ENCODE assay signal across 25 mouse cellular contexts in the genomic region with DNA sequence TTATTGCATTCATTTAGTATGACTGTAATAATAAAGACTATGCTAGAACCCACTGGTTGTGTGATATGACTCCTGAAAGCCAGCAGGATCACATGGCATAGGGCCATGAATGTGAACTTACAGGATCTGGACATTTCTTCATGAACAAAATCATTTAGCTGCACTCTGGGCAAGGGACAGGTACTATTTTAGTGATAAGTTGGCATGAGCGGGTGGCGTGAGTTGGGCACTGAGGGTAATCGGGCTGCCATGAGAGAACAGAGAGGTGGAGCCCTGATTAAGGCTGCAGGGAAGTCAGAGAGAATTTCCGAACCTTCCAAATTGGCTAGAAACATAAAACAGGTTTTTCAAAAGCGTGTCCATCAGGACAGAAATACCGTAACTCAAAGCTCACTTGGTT.
"Had no signal": no experiment of that assay in that cellular context is flagged by ENCODE, and none has a peak within 500 bp of the region (broad histone marks: within the 10 kb centered on the region; RNA-seq: fewer than 3 reads in every experiment).

No protein-coding gene starts in this region.

- ATAC-seq: forebrain, postnatal 0 days; hindbrain, postnatal 0 days; intestine, embryonic 16.5 days; liver, embryonic 12.5 days had no signal

- H3K27ac ChIP-seq: heart, embryonic 13.5 days; heart, embryonic 15.5 days; hindbrain, embryonic 13.5 days; hindbrain, embryonic 15.5 days; hindbrain, postnatal 0 days; kidney, embryonic 15.5 days; kidney, postnatal 0 days; liver, embryonic 12.5 days; liver, embryonic 14.5 days had no signal

- H3K9me3 ChIP-seq: heart, embryonic 13.5 days; heart, embryonic 15.5 days; hindbrain, embryonic 13.5 days; hindbrain, embryonic 15.5 days; kidney, embryonic 15.5 days; limb, embryonic 13.5 days; limb, embryonic 15.5 days; liver, embryonic 12.5 days had no signal

- H3K4me3 ChIP-seq: heart, embryonic 13.5 days; heart, embryonic 15.5 days; hindbrain, embryonic 13.5 days; hindbrain, embryonic 15.5 days; kidney, embryonic 15.5 days; limb, embryonic 13.5 days; limb, embryonic 15.5 days; liver, embryonic 12.5 days had no signal

- H3K4me2 ChIP-seq: heart, embryonic 11.5 days; heart, embryonic 13.5 days; heart, embryonic 15.5 days; hindbrain, embryonic 13.5 days; hindbrain, embryonic 15.5 days; kidney, embryonic 15.5 days; limb, embryonic 13.5 days; limb, embryonic 15.5 days; liver, embryonic 12.5 days had no signal

- DNase-seq: forebrain, postnatal 0 days; gastrocnemius, postnatal 14 days; gastrocnemius, postnatal 36 days; heart, adult 18-20 months; heart, postnatal 36 days; kidney, adult 18-20 months; kidney, adult 9 months; kidney, postnatal 14 days; kidney, postnatal 36 days; layer of hippocampus, adult 9-11 months; layer of hippocampus, postnatal 36 days; left cerebral cortex, postnatal 4 days had no signal

- H3K36me3 ChIP-seq: heart, embryonic 13.5 days; heart, embryonic 15.5 days; hindbrain, embryonic 13.5 days; hindbrain, embryonic 15.5 days; kidney, embryonic 15.5 days; limb, embryonic 13.5 days; limb, embryonic 15.5 days; liver, embryonic 12.5 days had no signal

- H3K9ac ChIP-seq: forebrain, postnatal 0 days; heart, embryonic 13.5 days; heart, embryonic 15.5 days; hindbrain, embryonic 13.5 days; hindbrain, embryonic 15.5 days; kidney, embryonic 15.5 days; limb, embryonic 13.5 days; limb, embryonic 15.5 days; liver, embryonic 12.5 days; liver, embryonic 14.5 days had no signal

- H3K27me3 ChIP-seq: heart, embryonic 13.5 days; heart, embryonic 15.5 days; hindbrain, embryonic 15.5 days; kidney, embryonic 15.5 days; limb, embryonic 15.5 days had no signal
